Mouse (Mus musculus): Measurements from ENCODE around the gene Agr2.

GRCm38 (mm10) chr12:35951757-35952156 is 41.0 kb upstream of the Agr2 start:
- no peak for TF ChIP-seq CTCF (IDR thresholded peaks at IDR 0.05; ENCODE audit: low read depth, low read length)
- no peak for TF ChIP-seq POLR2A (IDR thresholded peaks at IDR 0.05; ENCODE audit: borderline replicate concordance, low read depth, low read length)

All from bone marrow macrophage, adult 2 months (primary cell).